14 mouse cellular contexts compared by ENCODE assay signal in genomic region chr13:20115131-20115907, GRCm38 (mm10). TPM values are rescaled to one million over a fixed set of nuclear protein-coding genes. Genes with fewer than 3 reads are reported as not detected.
DNase-seq lines count a peak whose midpoint lies in the region; ATAC-seq and TF ChIP-seq lines count a peak whose summit lies in the region.
"Had no signal": no experiment of that assay in that cellular context is flagged by ENCODE, and none has a peak within 500 bp of the region (broad histone marks: within the 10 kb centered on the region; RNA-seq: fewer than 3 reads in every experiment).

No protein-coding gene starts in this region.

- H3K4me1 ChIP-seq in lung, embryonic 15.5 days, result peaks cover 75% of the 10 kb centered on the region
- peaks cover 12% of the 10 kb centered on the region for H3K4me1 ChIP-seq in lung, adult 2 months (ENCODE audit: control insufficient read depth, insufficient read depth, low read length)
- H3K4me1 ChIP-seq in brown adipose tissue, adult 24 weeks (ENCODE audit: control insufficient read depth, insufficient read depth, insufficient read length, low read length), result peaks cover 27% of the 10 kb centered on the region; the same call in 1 of the 2 replicates

- H3K27ac ChIP-seq in lung, embryonic 15.5 days, result peak overlapping the region; percentile 78
- peak overlapping the region; percentile 17; the same call in 1 of the 2 replicates for H3K27ac ChIP-seq in brown adipose tissue, adult 24 weeks (replicated peaks; ENCODE audit: low read depth, low read length)
- H3K27ac ChIP-seq: limb, embryonic 13.5 days had no signal

- no peak overlapping the region for H3K9ac ChIP-seq in lung, embryonic 15.5 days
- H3K9ac ChIP-seq: limb, embryonic 13.5 days had no signal

- intact Hi-C loops in heart, postnatal 25 days (cut with DNase I), result no loop called here

- peak; percentile 76; the same call in 1 of the 2 replicates for ATAC-seq in lung, embryonic 15.5 days (ENCODE audit: borderline replicate concordance, extremely low read depth, low FRiP score, low TSS enrichment)

- no peak overlapping the region for H3K4me3 ChIP-seq in lung, embryonic 15.5 days
- H3K4me3 ChIP-seq in lung, adult 2 months (replicated peaks; ENCODE audit: extremely low read depth, low read depth, low read length), result no peak overlapping the region
- H3K4me3 ChIP-seq in brown adipose tissue, adult 24 weeks (ENCODE audit: insufficient read depth, low read depth, low read length), result no peak overlapping the region
- H3K4me3 ChIP-seq: erythroblast, embryonic 14.5 days; limb, embryonic 13.5 days had no signal

- H3K4me2 ChIP-seq in lung, embryonic 15.5 days, result no peak overlapping the region
- H3K4me2 ChIP-seq: limb, embryonic 13.5 days had no signal

- 36% methylated on average over 9 of the region's 9 CpGs for WGBS in lung, embryonic 15.5 days
- WGBS in lung, adult 2 months, result 53% methylated on average over 9 of the region's 9 CpGs

- H3K36me3 ChIP-seq in lung, embryonic 15.5 days, result no peaks in the 10 kb centered on the region
- H3K36me3 ChIP-seq: limb, embryonic 13.5 days had no signal

- peak; percentile 67 to 76 for DNase-seq in heart, adult 18-20 months
- DNase-seq in heart, postnatal 25 days (ENCODE audit: low spot score), result no peak
- DNase-seq in lung, adult 2 months, result no peak
- peak; percentile 45 for DNase-seq in skeletal muscle tissue, adult 2 months (ENCODE audit: low read depth, low spot score)
- DNase-seq in kidney, postnatal 4 days, result no peak
- DNase-seq in adrenal gland, adult 18-20 months (ENCODE audit: low spot score in 2 of 2), result no peak
- DNase-seq: cerebellum, postnatal 25 days; kidney, adult 8-10 months; spleen, adult 18-20 months; thymus, adult 2 months had no signal

- TF ChIP-seq POLR2A in lung, adult 2 months (IDR thresholded peaks at IDR 0.05; ENCODE audit: borderline replicate concordance, extremely low read depth, low read depth, low read length), result no peak

- H3K9me3 ChIP-seq in lung, embryonic 15.5 days, result no peaks in the 10 kb centered on the region
- H3K9me3 ChIP-seq: limb, embryonic 13.5 days had no signal

- no peak for TF ChIP-seq CTCF in lung, adult 2 months (IDR thresholded peaks at IDR 0.05; ENCODE audit: insufficient read depth, low read length)

- no peaks in the 10 kb centered on the region for H3K27me3 ChIP-seq in lung, embryonic 15.5 days
- H3K27me3 ChIP-seq: limb, embryonic 13.5 days had no signal

RNA-seq across cellular contexts. Expression of gene Elmo1, which starts 24.9 kb away (rescaled TPM):
- 1 to 10 TPM; 7.6 to 9.1 TPM for total RNA-seq in heart, adult 18-20 months (2021)
- 10 to 100 TPM in 1 of 2 experiments, 1 to 10 TPM in 1; 9.8 to 10.2 TPM for total RNA-seq in heart, postnatal 25 days (2021)
- 32.8 and 37.1 TPM in 2 replicates for polyA plus RNA-seq in lung, embryonic 15.5 days (2015; fragmentation: Nextera tagmentation; extraction: Ambion mirVana)
- polyA plus RNA-seq in lung, adult 2 months (2012; rRNA removed), result 24.2 and 28.3 TPM in 2 replicates
- polyA plus RNA-seq in brown adipose tissue, adult 24 weeks (2012; ENCODE audit: insufficient read depth, insufficient read length, missing spikeins), result 1.7 and 2.0 TPM in 2 replicates
- 10 to 100 TPM in 1 of 2 experiments, 1 to 10 TPM in 1; 8.9 to 14.4 TPM for total RNA-seq in adrenal gland, adult 18-20 months (2021)

Comparison
In these comparisons a context has a peak if more than half of its experiments do, and no peak if none do; other contexts are left out.
1. DNase-seq: peak in heart, adult 18-20 months (2 of 2) and skeletal muscle tissue, adult 2 months (single experiment); none in heart, postnatal 25 days (single experiment), lung, adult 2 months (single experiment), kidney, postnatal 4 days (0 of 2) and adrenal gland, adult 18-20 months (0 of 2).